Comparison of ENCODE assay signal across 22 mouse cellular contexts in genomic region chr2:118633441-118633840, GRCm38 (mm10). TPM values are rescaled to one million over a fixed set of nuclear protein-coding genes. Genes with fewer than 3 reads are reported as not detected.
A peak's percentile ranks its signal among the peaks of the same experiment; 100 is the strongest.
DNase-seq lines count a peak whose midpoint lies in the region; ATAC-seq and TF ChIP-seq lines count a peak whose summit lies in the region.
"Had no signal": no experiment of that assay in that cellular context is flagged by ENCODE, and none has a peak within 500 bp of the region (broad histone marks: within the 10 kb centered on the region; RNA-seq: fewer than 3 reads in every experiment).

No protein-coding gene starts in this region.

- no peaks in the 10 kb centered on the region for H3K27me3 ChIP-seq in midbrain, postnatal 0 days (ENCODE audit: insufficient read depth, low read length)
- peaks cover 17% of the 10 kb centered on the region for H3K27me3 ChIP-seq in midbrain, embryonic 10.5 days (ENCODE audit: low read depth, poor library complexity, severe bottlenecking)
- H3K27me3 ChIP-seq: forebrain, embryonic 15.5 days; heart, embryonic 15.5 days; intestine, embryonic 15.5 days had no signal

- WGBS in midbrain, postnatal 0 days: 49% methylated on average over 5 of the region's 5 CpGs
- 54% methylated on average over 5 of the region's 5 CpGs for WGBS in midbrain, embryonic 10.5 days

- H3K4me1 ChIP-seq in midbrain, postnatal 0 days (ENCODE audit: insufficient read depth, low read length): no peaks in the 10 kb centered on the region
- no peaks in the 10 kb centered on the region for H3K4me1 ChIP-seq in midbrain, embryonic 10.5 days
- H3K4me1 ChIP-seq: embryonic facial prominence, embryonic 10.5 days; forebrain, embryonic 15.5 days; hindbrain, embryonic 10.5 days; intestine, embryonic 15.5 days had no signal

- H3K9ac ChIP-seq in midbrain, postnatal 0 days (replicated peaks; ENCODE audit: low read length, poor library complexity, severe bottlenecking): no peak overlapping the region
- H3K9ac ChIP-seq: forebrain, embryonic 15.5 days; heart, embryonic 15.5 days; intestine, embryonic 15.5 days had no signal

- ATAC-seq in midbrain, postnatal 0 days (ENCODE audit: low FRiP score): no peak
- ATAC-seq: CD4-positive, CD25-positive, alpha-beta regulatory T cell, adult 4 months; forebrain, embryonic 15.5 days; intestine, embryonic 15.5 days had no signal

- intact Hi-C loops in gastrocnemius, adult 2 months (cut with DNase I): loop anchor here (10.0 kb wide), 1 partner anchor 341 kb away; no protein-coding TSS in a partner anchor

- H3K4me2 ChIP-seq in midbrain, postnatal 0 days (ENCODE audit: low read depth, low read length, poor library complexity, severe bottlenecking): no peak overlapping the region
- H3K4me2 ChIP-seq: forebrain, embryonic 15.5 days; heart, embryonic 11.5 days; heart, embryonic 15.5 days; intestine, embryonic 15.5 days had no signal

- H3K9me3 ChIP-seq in midbrain, postnatal 0 days (ENCODE audit: low read length): no peaks in the 10 kb centered on the region
- H3K9me3 ChIP-seq in midbrain, embryonic 10.5 days (replicated peaks): no peaks in the 10 kb centered on the region
- H3K9me3 ChIP-seq: embryonic facial prominence, embryonic 10.5 days; forebrain, embryonic 15.5 days; G1E; heart, embryonic 15.5 days; hindbrain, embryonic 10.5 days; intestine, embryonic 15.5 days had no signal

- H3K4me3 ChIP-seq in midbrain, postnatal 0 days (ENCODE audit: low read depth, low read length): no peak overlapping the region
- no peak overlapping the region for H3K4me3 ChIP-seq in midbrain, embryonic 10.5 days
- no peak overlapping the region for H3K4me3 ChIP-seq in gastrocnemius, adult 2 months
- H3K4me3 ChIP-seq: embryonic facial prominence, embryonic 10.5 days; forebrain, embryonic 15.5 days; heart, adult 2 months; heart, embryonic 15.5 days; hindbrain, embryonic 10.5 days; intestine, embryonic 15.5 days had no signal

- TF ChIP-seq CTCF in midbrain, postnatal 0 days (IDR thresholded peaks at IDR 0.05): no peak
- no peak for TF ChIP-seq CTCF in gastrocnemius, adult 2 months (IDR thresholded peaks at IDR 0.05)

- no peak overlapping the region for H3K27ac ChIP-seq in midbrain, postnatal 0 days (ENCODE audit: low read depth, low read length)
- H3K27ac ChIP-seq in midbrain, embryonic 10.5 days (replicated peaks): no peak overlapping the region
- no peak overlapping the region for H3K27ac ChIP-seq in gastrocnemius, adult 2 months
- H3K27ac ChIP-seq: embryonic facial prominence, embryonic 10.5 days; forebrain, embryonic 15.5 days; heart, adult 2 months; heart, embryonic 15.5 days; hindbrain, embryonic 10.5 days; intestine, embryonic 15.5 days had no signal

- peak; percentile 49 for DNase-seq in midbrain, postnatal 0 days (ENCODE audit: low spot score)
- no peak for DNase-seq in midbrain, embryonic 10.5 days (ENCODE audit: low spot score)
- DNase-seq in Muller cell, postnatal 12 days (ENCODE audit: inconsistent ontology term): peak; percentile 25
- DNase-seq in retina, postnatal 1 day: peak; percentile 88
- DNase-seq in gastrocnemius, adult 2 months: no peak
- DNase-seq in right cerebral cortex, adult 18-20 months: no peak
- DNase-seq: adrenal gland, adult 2 months; adrenal gland, postnatal 25 days; B cell, adult 2 months; cerebellum, adult 2 months; cerebellum, postnatal 10 days; gastrocnemius, postnatal 10 days; heart, adult 2 months; heart, postnatal 14 days had no signal

- H3K36me3 ChIP-seq in midbrain, postnatal 0 days (ENCODE audit: insufficient read depth, low read length): no peaks in the 10 kb centered on the region
- H3K36me3 ChIP-seq in midbrain, embryonic 10.5 days: peaks cover 100% of the 10 kb centered on the region

RNA-seq across cellular contexts. Expression of gene Pak6, which starts 29.7 kb away (rescaled TPM):
- total RNA-seq in midbrain, postnatal 0 days (2014; rRNA removed): 107 and 120 TPM in 2 replicates
- 65.5 and 66.1 TPM in 2 replicates for polyA plus RNA-seq in midbrain, postnatal 0 days (2015; fragmentation: Nextera tagmentation; extraction: Ambion mirVana)
- 0.26 and 0.99 TPM in 2 replicates for polyA plus RNA-seq in midbrain, embryonic 10.5 days (2016; fragmentation: Nextera tagmentation; extraction: Ambion mirVana)
- total RNA-seq in gastrocnemius, adult 2 months (2021): not detected

RNA-seq across cellular contexts. Expression of gene Bub1b, which starts 35.4 kb away (rescaled TPM):
- 7.4 and 8.9 TPM in 2 replicates for total RNA-seq in midbrain, postnatal 0 days (2014; rRNA removed)
- 3.0 and 4.2 TPM in 2 replicates for polyA plus RNA-seq in midbrain, postnatal 0 days (2015; fragmentation: Nextera tagmentation; extraction: Ambion mirVana)
- polyA plus RNA-seq in midbrain, embryonic 10.5 days (2016; fragmentation: Nextera tagmentation; extraction: Ambion mirVana): 146 and 150 TPM in 2 replicates
- total RNA-seq in gastrocnemius, adult 2 months (2021): under 1 TPM; 0.25 to 0.38 TPM

Comparison
In these comparisons a context has a peak if more than half of its experiments do, and no peak if none do; other contexts are left out.
1. DNase-seq: peak in midbrain, postnatal 0 days (single experiment), Muller cell, postnatal 12 days (single experiment) and retina, postnatal 1 day (single experiment); none in midbrain, embryonic 10.5 days (single experiment), gastrocnemius, adult 2 months (single experiment) and right cerebral cortex, adult 18-20 months (single experiment).
2. RNA of gene Pak6, which starts 29.7 kb away (total RNA-seq): 107 to 120 TPM in midbrain, postnatal 0 days; not detected in gastrocnemius, adult 2 months; every median in the first group is over 100 times any median in the second.